Mouse (Mus musculus): ENCODE measurements at regions not wholly inside any gene's neighbourhood (a gene's known extent, or its start where the extent isn't known, plus 50 kb on each side); places are given as distances from the start of the nearest gene placed in this dataset.

DNA sequence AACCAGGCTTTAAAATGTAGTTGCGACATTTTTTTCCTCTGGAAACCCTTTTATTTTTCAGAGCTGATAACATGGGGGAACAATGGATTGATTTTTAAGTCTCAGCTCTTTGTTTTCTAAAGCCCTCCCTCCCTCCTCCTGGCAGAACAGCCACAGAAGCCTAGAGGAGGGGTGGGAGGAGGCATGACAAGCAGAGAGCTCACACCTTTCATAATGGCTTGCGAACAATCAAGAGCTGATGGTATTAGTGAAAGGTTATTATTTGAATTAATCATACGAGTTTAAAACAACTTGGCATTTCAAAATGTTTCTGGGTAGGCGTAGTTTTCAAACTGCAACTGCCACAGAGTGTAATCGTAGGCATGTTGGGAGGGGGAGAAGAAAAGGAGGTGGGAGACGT lies 894.3 kb upstream of the Tenm3 start:
- 61% methylated on average over 6 of the region's 6 CpGs for WGBS
- H3K4me3 ChIP-seq (ENCODE audit: low read length), result no peak overlapping the region
- no peaks in the 10 kb centered on the region for H3K9me3 ChIP-seq (ENCODE audit: control insufficient read depth, low read length)
- H3K27ac ChIP-seq (ENCODE audit: low read length), result no peak overlapping the region
- H3K4me2 ChIP-seq (ENCODE audit: low read depth, low read length), result no peak overlapping the region
- H3K4me1 ChIP-seq (ENCODE audit: control insufficient read depth, insufficient read depth, low read length), result no peaks in the 10 kb centered on the region
- no peaks in the 10 kb centered on the region for H3K27me3 ChIP-seq (replicated peaks; ENCODE audit: control insufficient read depth, insufficient read depth, low read length)
- H3K9ac ChIP-seq (ENCODE audit: low read depth, low read length), result no peak overlapping the region
- no peak for ATAC-seq
- no peaks in the 10 kb centered on the region for H3K36me3 ChIP-seq (ENCODE audit: control insufficient read depth, insufficient read depth, low read length)

- Histone ChIP-seq H3K4me2 (ENCODE audit: low read depth, low read length) (no peak overlapping the region), H3K27ac (ENCODE audit: low read length) (no peak overlapping the region), H3K9me3 (ENCODE audit: control insufficient read depth, low read length) (no peaks in the 10 kb centered on the region), H3K36me3 (ENCODE audit: control insufficient read depth, insufficient read depth, low read length) (no peaks in the 10 kb centered on the region), H3K27me3 (replicated peaks; ENCODE audit: control insufficient read depth, insufficient read depth, low read length) (no peaks in the 10 kb centered on the region), H3K4me1 (ENCODE audit: control insufficient read depth, insufficient read depth, low read length) (no peaks in the 10 kb centered on the region), H3K4me3 (ENCODE audit: low read length) (no peak overlapping the region), H3K9ac (ENCODE audit: low read depth, low read length) (no peak overlapping the region)
- 52% methylated on average over 2 of the region's 2 CpGs for WGBS
- no peak for ATAC-seq
Measured at GRCm38 (mm10) chr8:49729156-49729555, 885.4 kb upstream of the Tenm3 start.

GRCm38 (mm10) chr8:49712371-49712770 lies 868.6 kb upstream of the Tenm3 start:
- no peak for ATAC-seq
- no peaks in the 10 kb centered on the region for H3K36me3 ChIP-seq (ENCODE audit: control insufficient read depth, insufficient read depth, low read length)
- H3K9ac ChIP-seq (ENCODE audit: low read depth, low read length), result no peak overlapping the region
- H3K9me3 ChIP-seq (ENCODE audit: control insufficient read depth, low read length), result no peaks in the 10 kb centered on the region
- no peak overlapping the region for H3K4me3 ChIP-seq (ENCODE audit: low read length)
- no peaks in the 10 kb centered on the region for H3K27me3 ChIP-seq (replicated peaks; ENCODE audit: control insufficient read depth, insufficient read depth, low read length)
- 81% methylated on average over 2 of the region's 2 CpGs for WGBS
- H3K4me2 ChIP-seq (ENCODE audit: low read depth, low read length), result no peak overlapping the region
- no peaks in the 10 kb centered on the region for H3K4me1 ChIP-seq (ENCODE audit: control insufficient read depth, insufficient read depth, low read length)
- no peak overlapping the region for H3K27ac ChIP-seq (ENCODE audit: low read length)

- Histone ChIP-seq H3K36me3 (ENCODE audit: control insufficient read depth, insufficient read depth, low read length) (no peaks in the 10 kb centered on the region), H3K4me1 (ENCODE audit: control insufficient read depth, insufficient read depth, low read length) (no peaks in the 10 kb centered on the region), H3K4me3 (ENCODE audit: low read length) (no peak overlapping the region), H3K27ac (ENCODE audit: low read length) (no peak overlapping the region), H3K27me3 (replicated peaks; ENCODE audit: control insufficient read depth, insufficient read depth, low read length) (no peaks in the 10 kb centered on the region), H3K9ac (ENCODE audit: low read depth, low read length) (no peak overlapping the region), H3K9me3 (ENCODE audit: control insufficient read depth, low read length) (no peaks in the 10 kb centered on the region), H3K4me2 (ENCODE audit: low read depth, low read length) (no peak overlapping the region)
- no peak for ATAC-seq
- 0% methylated on average over 1 of the region's 1 CpGs for WGBS
Measured at GRCm38 (mm10) chr8:49708701-49709100, 865.0 kb upstream of the Tenm3 start.

DNA sequence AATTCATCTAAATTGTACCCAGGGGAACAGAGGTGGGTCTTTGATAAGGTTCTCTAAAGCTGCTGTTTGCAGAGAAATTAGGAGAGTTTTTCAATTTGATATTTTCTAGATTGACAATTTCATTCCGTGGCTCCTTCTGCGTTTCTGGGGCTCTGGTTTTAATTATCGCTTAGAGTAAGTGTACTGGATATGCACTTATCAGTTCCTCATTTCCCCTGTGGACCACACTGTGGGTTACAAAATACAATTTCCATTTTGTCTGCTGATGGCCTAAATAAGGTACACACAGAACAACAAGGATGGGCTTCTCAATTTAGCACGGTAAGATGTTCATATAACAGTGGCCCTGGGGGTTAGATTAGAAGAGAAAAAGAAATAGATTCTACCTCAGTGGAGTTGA lies 855.3 kb upstream of the Tenm3 start:
- Histone ChIP-seq H3K9ac (ENCODE audit: low read depth, low read length) (no peak overlapping the region), H3K4me3 (ENCODE audit: low read length) (no peak overlapping the region), H3K9me3 (ENCODE audit: control insufficient read depth, low read length) (no peaks in the 10 kb centered on the region), H3K36me3 (ENCODE audit: control insufficient read depth, insufficient read depth, low read length) (no peaks in the 10 kb centered on the region), H3K4me2 (ENCODE audit: low read depth, low read length) (no peak overlapping the region), H3K27me3 (replicated peaks; ENCODE audit: control insufficient read depth, insufficient read depth, low read length) (no peaks in the 10 kb centered on the region), H3K4me1 (ENCODE audit: control insufficient read depth, insufficient read depth, low read length) (no peaks in the 10 kb centered on the region), H3K27ac (ENCODE audit: low read length) (no peak overlapping the region)
- no peak for ATAC-seq
- WGBS, result 87% methylated on average over 4 of the region's 4 CpGs

DNA sequence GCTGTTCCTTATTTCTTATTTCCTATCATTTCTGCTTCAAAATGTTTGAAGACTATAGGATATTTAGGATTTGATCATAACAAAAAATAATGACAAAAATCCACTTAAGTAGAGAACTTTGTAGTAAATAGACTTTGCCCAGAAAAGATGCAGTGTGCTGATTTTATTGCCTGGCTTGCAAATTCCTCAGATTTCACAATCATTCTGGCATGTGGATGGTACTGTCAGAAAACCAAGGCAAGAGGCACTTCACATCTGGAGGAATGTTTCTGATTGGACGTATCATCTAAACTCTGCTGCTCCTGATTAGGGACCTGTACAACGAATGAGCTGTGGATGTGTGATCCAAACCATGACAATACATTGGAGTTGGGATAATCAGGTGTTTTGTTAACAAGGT lies 853.0 kb upstream of the Tenm3 start:
- Histone ChIP-seq H3K27ac (ENCODE audit: low read length) (no peak overlapping the region), H3K9ac (ENCODE audit: low read depth, low read length) (no peak overlapping the region), H3K4me3 (ENCODE audit: low read length) (no peak overlapping the region), H3K4me2 (ENCODE audit: low read depth, low read length) (no peak overlapping the region), H3K9me3 (ENCODE audit: control insufficient read depth, low read length) (no peaks in the 10 kb centered on the region), H3K36me3 (ENCODE audit: control insufficient read depth, insufficient read depth, low read length) (no peaks in the 10 kb centered on the region), H3K4me1 (ENCODE audit: control insufficient read depth, insufficient read depth, low read length) (no peaks in the 10 kb centered on the region), H3K27me3 (replicated peaks; ENCODE audit: control insufficient read depth, insufficient read depth, low read length) (no peaks in the 10 kb centered on the region)
- ATAC-seq, result peak; percentile 42; the same call in 1 of the 2 replicates
- 47% methylated on average over 2 of the region's 2 CpGs for WGBS

Measured in intestine, embryonic 16.5 days (tissue).